Mouse (Mus musculus): ENCODE data around the gene Kif23. TPM values are rescaled to one million over a fixed set of nuclear protein-coding genes. Genes with fewer than 3 reads are reported as not detected.

The Kif23 gene
- total RNA-seq (2014; rRNA removed): 0.83 and 1.1 TPM in 2 replicates
- 0.05 and 0.43 TPM in 2 replicates for polyA plus RNA-seq (2012; rRNA removed)

DNA sequence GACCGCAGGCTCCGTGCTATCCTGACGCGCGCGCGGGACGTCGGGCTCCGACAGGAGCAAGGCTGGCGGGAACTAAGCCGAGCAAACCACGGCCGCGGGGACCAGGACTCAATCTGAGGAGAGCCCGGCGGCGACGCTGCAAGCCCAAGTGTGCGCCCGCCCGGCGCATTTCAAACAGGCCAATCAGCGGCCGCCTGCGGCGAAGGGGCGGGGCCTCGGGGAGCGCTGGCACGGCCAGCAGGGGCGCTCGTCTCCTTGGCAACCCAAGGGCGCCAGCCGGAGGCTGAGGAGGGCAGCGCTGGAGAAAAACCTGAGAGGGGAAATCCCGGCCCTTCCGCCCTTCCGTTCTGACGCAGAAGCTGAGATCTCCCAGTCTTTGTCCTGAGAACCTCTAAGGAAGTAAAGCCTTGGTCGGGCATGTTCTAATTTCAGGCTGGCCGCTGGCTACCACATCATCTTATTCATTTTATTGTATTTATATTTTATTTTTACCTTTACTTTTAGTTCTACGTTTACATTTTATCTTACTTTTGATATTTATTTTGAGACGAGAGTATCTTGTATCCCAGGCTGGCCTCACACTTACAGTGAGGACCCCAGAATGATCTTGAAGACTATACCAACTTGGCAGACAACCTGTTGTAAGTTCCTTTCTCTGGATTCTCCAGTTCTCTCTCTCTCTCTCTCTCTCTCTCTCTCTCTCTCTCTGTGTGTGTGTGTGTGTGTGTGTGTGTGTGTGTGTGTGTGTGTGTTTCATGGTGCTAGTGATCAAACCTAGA, at the start of gene Kif23:
Gene Kif23 (minus strand): TSS at position 152 of the 779 bp plus-strand sequence.
- Histone ChIP-seq H3K27ac (replicated peaks; ENCODE audit: insufficient read depth, low read depth, low read length) (no peak within 1 kb of the TSS), H3K36me3 (ENCODE audit: control insufficient read depth, insufficient read depth, low read length) (no peaks in the 10 kb centered on the region), H3K79me2 (ENCODE audit: control insufficient read depth, insufficient read depth, low read length) (no peaks in the 10 kb centered on the region), H3K9ac (ENCODE audit: low read depth, low read length) (peak within 1 kb of the TSS; percentile 37), H3K4me1 (ENCODE audit: control insufficient read depth, insufficient read depth, low read length) (no peaks in the 10 kb centered on the region), H3K27me3 (ENCODE audit: control insufficient read depth, insufficient read depth, low read length) (peaks cover 4% of the 10 kb centered on the region; the same call in 1 of the 2 replicates), H3K4me3 (ENCODE audit: insufficient read depth, low read depth, low read length) (peak within 1 kb of the TSS; percentile 62)
- peak; percentile 43 for DNase-seq (ENCODE audit: extremely low read depth, low read depth, low spot score)
- TF ChIP-seq CTCF (IDR thresholded peaks at IDR 0.05; ENCODE audit: low read depth, low read length): peak; percentile 67
- no peak for TF ChIP-seq POLR2A (IDR thresholded peaks at IDR 0.05; ENCODE audit: extremely low read depth, insufficient read depth, low read length)
- WGBS: under 1% methylated on average over 44 of the region's 44 CpGs

DNA sequence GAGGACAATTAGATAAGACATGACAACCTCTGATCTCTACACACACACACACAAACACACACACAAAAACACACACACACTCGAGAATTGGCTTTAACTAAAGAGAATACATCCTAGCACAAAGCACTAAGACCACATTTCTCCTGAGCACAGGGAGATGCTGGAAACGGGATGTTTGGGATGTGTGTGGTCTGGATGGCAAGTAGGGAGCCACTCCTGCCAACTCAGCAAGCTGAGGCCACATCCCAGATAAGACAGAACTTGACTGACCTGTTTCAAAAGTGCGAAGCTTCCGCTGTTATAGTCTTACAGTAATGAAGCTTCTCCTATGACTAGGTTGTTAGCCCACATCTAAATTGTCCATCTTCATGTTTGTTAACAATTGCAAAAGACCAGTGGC, 44.6 kb upstream of the Kif23 start:
- DNase-seq (ENCODE audit: extremely low read depth, low read depth, low spot score): no peak
- Histone ChIP-seq H3K27ac (replicated peaks; ENCODE audit: insufficient read depth, low read depth, low read length) (no peak overlapping the region), H3K79me2 (ENCODE audit: control insufficient read depth, insufficient read depth, low read length) (no peaks in the 10 kb centered on the region), H3K4me1 (ENCODE audit: control insufficient read depth, insufficient read depth, low read length) (no peaks in the 10 kb centered on the region), H3K27me3 (ENCODE audit: control insufficient read depth, insufficient read depth, low read length) (no peaks in the 10 kb centered on the region), H3K36me3 (ENCODE audit: control insufficient read depth, insufficient read depth, low read length) (no peaks in the 10 kb centered on the region), H3K9ac (ENCODE audit: low read depth, low read length) (no peak overlapping the region), H3K4me3 (ENCODE audit: insufficient read depth, low read depth, low read length) (no peak overlapping the region)
- TF ChIP-seq CTCF (IDR thresholded peaks at IDR 0.05; ENCODE audit: low read depth, low read length) (no peak), POLR2A (IDR thresholded peaks at IDR 0.05; ENCODE audit: extremely low read depth, insufficient read depth, low read length) (no peak)
- WGBS: 66% methylated on average over 4 of the region's 4 CpGs

- Histone ChIP-seq H3K27me3 (ENCODE audit: control insufficient read depth, insufficient read depth, low read length) (no peaks in the 10 kb centered on the region), H3K79me2 (ENCODE audit: control insufficient read depth, insufficient read depth, low read length) (no peaks in the 10 kb centered on the region), H3K4me3 (ENCODE audit: insufficient read depth, low read depth, low read length) (no peak overlapping the region), H3K9ac (ENCODE audit: low read depth, low read length) (no peak overlapping the region), H3K36me3 (ENCODE audit: control insufficient read depth, insufficient read depth, low read length) (no peaks in the 10 kb centered on the region), H3K27ac (replicated peaks; ENCODE audit: insufficient read depth, low read depth, low read length) (no peak overlapping the region), H3K4me1 (ENCODE audit: control insufficient read depth, insufficient read depth, low read length) (no peaks in the 10 kb centered on the region)
- WGBS: 50% methylated on average over 3 of the region's 3 CpGs
- TF ChIP-seq CTCF (IDR thresholded peaks at IDR 0.05; ENCODE audit: low read depth, low read length) (no peak), POLR2A (IDR thresholded peaks at IDR 0.05; ENCODE audit: extremely low read depth, insufficient read depth, low read length) (no peak)
- no peak for DNase-seq (ENCODE audit: extremely low read depth, low read depth, low spot score)
Observed at GRCm38 (mm10) chr9:61990738-61991137, 44.2 kb upstream of the Kif23 start.

DNA sequence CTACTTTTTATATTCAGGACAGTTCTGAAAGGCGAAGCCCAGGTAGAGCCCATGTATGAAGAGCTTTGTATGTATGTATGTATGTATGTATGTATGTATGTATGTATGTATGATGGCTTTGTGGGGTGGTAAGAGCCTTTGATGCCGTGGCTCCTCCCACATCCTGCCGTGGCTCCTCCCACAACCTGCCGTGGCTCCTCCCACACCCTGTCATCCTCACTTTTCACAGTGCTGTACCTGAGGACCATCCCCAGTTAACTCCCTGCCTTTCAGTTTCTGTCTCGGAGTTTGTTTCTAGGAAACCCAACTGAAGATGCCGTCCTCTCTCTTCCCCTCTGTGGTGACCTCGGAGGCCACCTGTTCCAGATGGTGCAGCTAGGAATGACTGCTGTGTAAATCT, 39.5 kb upstream of the Kif23 start:
- Histone ChIP-seq H3K27ac (replicated peaks; ENCODE audit: insufficient read depth, low read depth, low read length) (no peak overlapping the region), H3K27me3 (ENCODE audit: control insufficient read depth, insufficient read depth, low read length) (no peaks in the 10 kb centered on the region), H3K4me1 (ENCODE audit: control insufficient read depth, insufficient read depth, low read length) (no peaks in the 10 kb centered on the region), H3K36me3 (ENCODE audit: control insufficient read depth, insufficient read depth, low read length) (no peaks in the 10 kb centered on the region), H3K4me3 (ENCODE audit: insufficient read depth, low read depth, low read length) (no peak overlapping the region), H3K79me2 (ENCODE audit: control insufficient read depth, insufficient read depth, low read length) (no peaks in the 10 kb centered on the region), H3K9ac (ENCODE audit: low read depth, low read length) (no peak overlapping the region)
- DNase-seq (ENCODE audit: extremely low read depth, low read depth, low spot score): no peak
- TF ChIP-seq POLR2A (IDR thresholded peaks at IDR 0.05; ENCODE audit: extremely low read depth, insufficient read depth, low read length): no peak
- 79% methylated on average over 7 of the region's 7 CpGs for WGBS

GRCm38 (mm10) chr9:61985183-61985863, 38.7 kb upstream of the Kif23 start:
- 45% methylated on average over 11 of the region's 11 CpGs for WGBS
- Histone ChIP-seq H3K27ac (replicated peaks; ENCODE audit: insufficient read depth, low read depth, low read length) (no peak overlapping the region), H3K79me2 (ENCODE audit: control insufficient read depth, insufficient read depth, low read length) (no peaks in the 10 kb centered on the region), H3K27me3 (ENCODE audit: control insufficient read depth, insufficient read depth, low read length) (no peaks in the 10 kb centered on the region), H3K36me3 (ENCODE audit: control insufficient read depth, insufficient read depth, low read length) (no peaks in the 10 kb centered on the region), H3K4me1 (ENCODE audit: control insufficient read depth, insufficient read depth, low read length) (no peaks in the 10 kb centered on the region), H3K9ac (ENCODE audit: low read depth, low read length) (no peak overlapping the region), H3K4me3 (ENCODE audit: insufficient read depth, low read depth, low read length) (no peak overlapping the region)
- peak; percentile 32 for DNase-seq (ENCODE audit: extremely low read depth, low read depth, low spot score)
- peak; percentile 75 for TF ChIP-seq CTCF (IDR thresholded peaks at IDR 0.05; ENCODE audit: low read depth, low read length)
- no peak for TF ChIP-seq POLR2A (IDR thresholded peaks at IDR 0.05; ENCODE audit: extremely low read depth, insufficient read depth, low read length)
